Mouse (Mus musculus) lung, adult 2 months (tissue): ENCODE results near the gene Dbnl. TPM values are rescaled to one million over a fixed set of nuclear protein-coding genes. Genes with fewer than 3 reads are reported as not detected.
"Not testable (repeated sequence)": the region's sequence is repeated elsewhere in the genome, so short reads cannot be mapped to it uniquely, and the experiment has no call there.

Experiments
- DNase-seq: peaks from one replicate; pipeline ENCODE4 v3.0.0; 2022
- H3K4me1 ChIP-seq: fragments of 200-500 bp; 2 replicates; pipeline ENCODE4 v1.6.1; 2011; ENCODE audit warnings: low read length; ENCODE audit not compliant: control insufficient read depth, insufficient read depth
- H3K4me3 ChIP-seq: fragments of 200-500 bp; replicated peaks from 2 replicates; pipeline ENCODE3; 2011; ENCODE audit warnings: low read depth, mild to moderate bottlenecking, control low read depth, low read length; ENCODE audit errors: extremely low read depth
- CTCF ChIP-seq: fragments of 200-500 bp; IDR thresholded peaks from 2 replicates; pipeline ENCODE4 v1.5.1; 2011; ENCODE audit warnings: mild to moderate bottlenecking, low read length, control low read depth; ENCODE audit not compliant: insufficient read depth
- POLR2A ChIP-seq: fragments of 200-500 bp; IDR thresholded peaks from 2 replicates; pipeline ENCODE4 v1.6.1; 2011; ENCODE audit warnings: low read depth, mild to moderate bottlenecking, control low read depth, low read length, borderline replicate concordance; ENCODE audit errors: extremely low read depth
- WGBS: fragments of 180-500 bp; shearing (Covaris S2); methylation state at CpG from one replicate; pipeline ENCODE4 v1.1.7; 2018; 5-methylcytosine and 5-hydroxymethylcytosine counted together
- polyA plus RNA-seq: library from polyadenylated mRNA; depleted of rRNA; stranded (reverse); fragments of >200 nt; gene quantifications from 2 replicates; pipeline ENCODE4 v1.2.3, GENCODE M21; 2012

Gene Dbnl
- polyA plus RNA-seq, 1 experiment, result 91.4 TPM

- WGBS, result 45% methylated on average over 8 of the region's 8 CpGs
- Histone ChIP-seq H3K4me1 (peaks cover 15% of the 10 kb centered on the region), H3K4me3 (no peak overlapping the region)
- no peak for DNase-seq
- TF ChIP-seq POLR2A (no peak), CTCF (no peak)
These were observed 14.3 kb downstream of the Dbnl start for GRCm38 (mm10) chr11:5802457-5803217.

GRCm38 (mm10) chr11:5803551-5803981 lies 15.3 kb downstream of the Dbnl start, which contains the start of gene Pgam2:
Pgam2 (minus strand) TSS chr11:5803733.
- no peak for DNase-seq
- peaks cover 15% of the 10 kb centered on the region for H3K4me1 ChIP-seq
- no peak within 1 kb of the TSS for H3K4me3 ChIP-seq
- TF ChIP-seq CTCF, result no peak
- 0 out of 2 replicates have a peak, but pooled peaks have one; percentile 15 for TF ChIP-seq POLR2A
- WGBS, result 38% methylated on average over 8 of the region's 8 CpGs

- WGBS, result 46% methylated on average over 5 of the region's 5 CpGs
- TF ChIP-seq CTCF (no peak), POLR2A (no peak)
- Histone ChIP-seq H3K4me3 (no peak overlapping the region), H3K4me1 (peaks cover 15% of the 10 kb centered on the region)
- no peak for DNase-seq
These were observed 15.9 kb downstream of the Dbnl start for GRCm38 (mm10) chr11:5804174-5804573.

- no peak for TF ChIP-seq CTCF
- TF ChIP-seq POLR2A, result no peak
- Histone ChIP-seq H3K4me3 (no peak overlapping the region), H3K4me1 (peaks cover 9% of the 10 kb centered on the region; the same call in 1 of the 2 replicates)
- no peak for DNase-seq
- 71% methylated on average over 3 of the region's 3 CpGs for WGBS
These were observed 17.4 kb downstream of the Dbnl start for GRCm38 (mm10) chr11:5805711-5806110.

- peaks cover under 1% of the 10 kb centered on the region; the same call in 1 of the 2 replicates for H3K4me1 ChIP-seq
- no peak overlapping the region for H3K4me3 ChIP-seq
- 86% methylated on average over 9 of the region's 9 CpGs for WGBS
- no peak for DNase-seq
- TF ChIP-seq POLR2A (no peak), CTCF (no peak)
These were observed 19.7 kb downstream of the Dbnl start for GRCm38 (mm10) chr11:5807956-5808355.

DNA sequence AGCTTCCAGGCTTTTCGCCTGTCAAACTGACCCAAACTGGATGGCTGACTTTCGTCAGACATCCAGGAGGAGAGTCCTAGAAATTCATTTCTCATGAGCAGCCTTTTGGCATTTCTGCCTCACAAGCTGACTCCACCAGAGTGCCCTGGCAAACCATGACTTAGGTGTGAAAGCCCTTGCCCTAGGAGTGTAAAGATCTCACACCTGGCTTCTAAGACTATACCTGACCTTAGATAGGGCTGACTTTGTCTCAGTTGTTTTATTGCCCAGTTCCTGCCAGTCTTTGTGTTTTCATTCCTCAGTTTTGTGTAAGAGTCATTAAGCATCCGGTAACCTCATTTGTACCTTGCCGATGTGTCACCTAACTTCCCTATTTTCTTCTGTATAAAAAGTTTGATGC lies 21.2 kb downstream of the Dbnl start:
- not testable (repeated sequence) for H3K4me1 ChIP-seq, H3K4me3 ChIP-seq, DNase-seq
- WGBS, result 87% methylated on average over 4 of the region's 4 CpGs

- no peak overlapping the region for H3K4me3 ChIP-seq
- WGBS, result 64% methylated on average over 10 of the region's 10 CpGs
- no peaks in the 10 kb centered on the region for H3K4me1 ChIP-seq
- TF ChIP-seq CTCF (no peak), POLR2A (no peak)
- no peak for DNase-seq
These were observed 25.1 kb downstream of the Dbnl start for GRCm38 (mm10) chr11:5813381-5813780.

DNA sequence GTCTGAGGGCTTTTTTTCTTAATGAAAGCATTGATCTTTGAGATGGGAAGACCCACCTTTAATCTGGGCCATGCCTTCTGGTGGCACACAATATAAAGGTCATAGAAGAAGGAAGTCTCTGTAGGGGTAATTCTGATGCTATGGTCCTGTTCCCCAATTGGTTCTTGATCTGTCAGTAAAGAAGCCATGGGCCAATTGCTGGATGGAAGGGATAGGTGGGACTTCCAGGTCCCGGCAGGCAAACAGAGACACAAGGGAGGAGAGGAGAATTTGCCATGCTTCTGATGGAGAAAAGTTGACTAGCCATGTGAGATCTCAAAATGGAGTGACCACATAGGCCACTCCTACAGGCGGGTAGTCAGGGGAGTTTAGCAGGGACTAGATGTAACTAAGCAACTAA lies 30.9 kb downstream of the Dbnl start:
- 60% methylated on average over 2 of the region's 2 CpGs for WGBS

GRCm38 (mm10) chr11:5825432-5825831 lies 37.1 kb downstream of the Dbnl start:
- no peak for DNase-seq
- no peak overlapping the region for H3K4me3 ChIP-seq
- no peak for TF ChIP-seq POLR2A
- TF ChIP-seq CTCF, result no peak

More for the DNA sequence above, 30.9 kb downstream of the Dbnl start:
- Histone ChIP-seq H3K4me1 (no peaks in the 10 kb centered on the region), H3K4me3 (no peak overlapping the region)
- no peak for DNase-seq
- TF ChIP-seq POLR2A, result no peak
- no peak for TF ChIP-seq CTCF

DNA sequence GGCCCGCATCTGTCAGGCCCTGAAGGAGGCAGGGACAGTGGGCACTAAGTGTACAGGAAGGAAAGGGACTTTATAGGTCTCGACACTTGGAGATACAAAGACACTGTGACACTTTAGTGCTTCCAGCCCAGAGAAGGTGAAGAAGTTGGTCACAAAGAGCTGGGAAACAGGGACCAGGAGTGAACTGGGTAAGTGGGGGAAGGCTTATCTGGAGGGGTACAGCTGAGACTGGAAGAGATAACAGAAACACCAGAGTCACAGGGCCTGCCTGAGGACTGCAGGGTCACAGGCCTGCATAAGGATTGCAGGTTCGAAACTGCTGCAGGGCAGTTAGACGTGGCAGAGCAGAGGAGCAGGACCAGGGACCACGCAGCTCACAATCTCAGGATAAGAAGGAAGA lies 39.6 kb downstream of the Dbnl start:
- TF ChIP-seq POLR2A, result no peak
- no peak for TF ChIP-seq CTCF
- no peaks in the 10 kb centered on the region for H3K4me1 ChIP-seq
- no peak for DNase-seq
- 86% methylated on average over 5 of the region's 5 CpGs for WGBS
- no peak overlapping the region for H3K4me3 ChIP-seq

More at GRCm38 (mm10) chr11:5825432-5825831, 37.1 kb downstream of the Dbnl start:
- H3K4me1 ChIP-seq, result no peaks in the 10 kb centered on the region
